Mouse (Mus musculus) limb, embryonic 12.5 days (tissue): ENCODE data around the gene Tmem39a. TPM values are rescaled to one million over a fixed set of nuclear protein-coding genes. Genes with fewer than 3 reads are reported as not detected.

Experiments used
- ATAC-seq: fragments of 200-750 bp; cut with Nextera tagmentation; 2 replicates; pipeline ENCODE4 v1.8.0; 2017; ENCODE audit warnings: low read depth, moderate TSS enrichment; ENCODE audit not compliant: insufficient number of reproducible peaks, insufficient read depth, low FRiP score, low TSS enrichment
- H3K27ac ChIP-seq: fragments of 300-500 bp; sonication (generic); 2 replicates; pipeline ENCODE4 v1.5.1; 2016; ENCODE audit warnings: mild to moderate bottlenecking, moderate library complexity
- H3K27me3 ChIP-seq: fragments of 300-500 bp; sonication (generic); 2 replicates; pipeline ENCODE4 v1.6.1; 2016; ENCODE audit warnings: mild to moderate bottlenecking, moderate library complexity
- H3K36me3 ChIP-seq: fragments of 300-500 bp; sonication (generic); 2 replicates; pipeline ENCODE4 v1.6.1; 2016; ENCODE audit warnings: mild to moderate bottlenecking, moderate library complexity
- H3K4me1 ChIP-seq: fragments of 300-500 bp; sonication (generic); replicated peaks from 2 replicates; pipeline ENCODE4 v1.6.1; 2016
- H3K4me2 ChIP-seq: fragments of 300-500 bp; sonication (generic); 2 replicates; pipeline ENCODE4 v1.6.1; 2016; ENCODE audit warnings: mild to moderate bottlenecking, moderate library complexity
- H3K4me3 ChIP-seq: fragments of 300-500 bp; sonication (generic); replicated peaks from 2 replicates; pipeline ENCODE4 v1.5.1; 2016; ENCODE audit warnings: mild to moderate bottlenecking
- H3K9ac ChIP-seq: fragments of 300-500 bp; sonication (generic); replicated peaks from 2 replicates; pipeline ENCODE4 v1.6.1; 2016; ENCODE audit warnings: mild to moderate bottlenecking, moderate library complexity
- H3K9me3 ChIP-seq: fragments of 300-500 bp; sonication (generic); 2 replicates; pipeline ENCODE4 v1.6.1; 2016; ENCODE audit warnings: mild to moderate bottlenecking, moderate library complexity
- WGBS: fragments of 180-500 bp; shearing (Covaris S2); methylation state at CpG from one replicate; pipeline ENCODE4 v1.1.7; 2016; 5-methylcytosine and 5-hydroxymethylcytosine counted together
- polyA plus RNA-seq: library from polyadenylated mRNA; unstranded; fragments of >200 nt; fragmentation: Nextera tagmentation; extraction: Ambion mirVana; gene quantifications from 2 replicates; pipeline ENCODE4 v1.2.1, GENCODE M21; 2016

Tmem39a gene
- polyA plus RNA-seq, 1 experiment from 2014 or later: 105 TPM

DNA sequence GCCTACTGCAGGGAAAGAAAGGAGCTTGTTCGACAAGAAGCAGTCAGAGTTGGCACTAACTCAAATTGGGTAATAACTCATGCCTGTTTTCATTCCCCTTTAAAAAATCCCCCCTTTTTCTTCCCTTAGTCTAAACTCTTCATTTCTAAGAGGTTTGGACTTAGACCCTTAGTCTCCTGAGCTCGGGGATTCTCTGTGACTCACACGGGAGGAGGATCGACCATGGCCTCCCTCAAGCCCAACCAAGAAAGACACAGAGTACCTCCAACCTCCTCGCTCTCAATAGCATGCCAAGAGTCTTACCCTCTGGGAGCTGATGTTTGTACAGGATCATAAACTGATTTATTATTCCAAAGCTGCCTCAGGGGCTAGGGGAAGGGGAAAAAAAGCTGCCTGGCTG, 54.1 kb downstream of the Tmem39a start:
- Histone ChIP-seq H3K27me3 (no peaks in the 10 kb centered on the region), H3K9ac (no peak overlapping the region), H3K4me2 (no peak overlapping the region), H3K36me3 (peaks cover 27% of the 10 kb centered on the region), H3K9me3 (peaks cover 5% of the 10 kb centered on the region; the same call in 1 of the 2 replicates), H3K27ac (no peak overlapping the region), H3K4me1 (no peaks in the 10 kb centered on the region), H3K4me3 (no peak overlapping the region)
- WGBS: 65% methylated on average over 5 of the region's 5 CpGs
- no peak for ATAC-seq

GRCm38 (mm10) chr16:38613646-38614045, 55.1 kb downstream of the Tmem39a start:
- Histone ChIP-seq H3K4me1 (no peaks in the 10 kb centered on the region), H3K4me2 (no peak overlapping the region), H3K36me3 (peaks cover 26% of the 10 kb centered on the region), H3K27me3 (no peaks in the 10 kb centered on the region), H3K9me3 (peaks cover 5% of the 10 kb centered on the region; the same call in 1 of the 2 replicates), H3K9ac (no peak overlapping the region), H3K27ac (no peak overlapping the region), H3K4me3 (no peak overlapping the region)
- WGBS: 90% methylated on average over 6 of the region's 6 CpGs
- no peak for ATAC-seq

- no peak overlapping the region for H3K4me3 ChIP-seq
- H3K9me3 ChIP-seq: no peaks in the 10 kb centered on the region
- H3K9ac ChIP-seq: no peak overlapping the region
- no peak overlapping the region for H3K27ac ChIP-seq
- no peaks in the 10 kb centered on the region for H3K27me3 ChIP-seq
- 0 out of 2 replicates have a peak, but pooled peaks cover 5% of the 10 kb centered on the region for H3K36me3 ChIP-seq
- H3K4me1 ChIP-seq: no peaks in the 10 kb centered on the region
- 95% methylated on average over 13 of the region's 13 CpGs for WGBS
- no peak overlapping the region for H3K4me2 ChIP-seq
- no peak for ATAC-seq
Observed at GRCm38 (mm10) chr16:38617977-38618376, 59.5 kb downstream of the Tmem39a start.

GRCm38 (mm10) chr16:38619054-38619453, 60.6 kb downstream of the Tmem39a start:
- H3K36me3 ChIP-seq: 0 out of 2 replicates have a peak, but pooled peaks cover 8% of the 10 kb centered on the region
- H3K9me3 ChIP-seq: no peaks in the 10 kb centered on the region
- no peaks in the 10 kb centered on the region for H3K27me3 ChIP-seq
- no peak overlapping the region for H3K9ac ChIP-seq
- no peak overlapping the region for H3K4me2 ChIP-seq
- H3K4me1 ChIP-seq: no peaks in the 10 kb centered on the region
- WGBS: 24% methylated on average over 6 of the region's 6 CpGs
- H3K27ac ChIP-seq: no peak overlapping the region
- no peak overlapping the region for H3K4me3 ChIP-seq
- ATAC-seq: no peak

- no peak for ATAC-seq
- WGBS: 90% methylated on average over 16 of the region's 16 CpGs
- Histone ChIP-seq H3K4me3 (no peak overlapping the region), H3K9me3 (no peaks in the 10 kb centered on the region), H3K36me3 (0 out of 2 replicates have a peak, but pooled peaks cover 14% of the 10 kb centered on the region), H3K4me1 (no peaks in the 10 kb centered on the region), H3K9ac (no peak overlapping the region), H3K27ac (no peak overlapping the region), H3K27me3 (no peaks in the 10 kb centered on the region), H3K4me2 (no peak overlapping the region)
Observed at GRCm38 (mm10) chr16:38620696-38621450, 62.4 kb downstream of the Tmem39a start.

DNA sequence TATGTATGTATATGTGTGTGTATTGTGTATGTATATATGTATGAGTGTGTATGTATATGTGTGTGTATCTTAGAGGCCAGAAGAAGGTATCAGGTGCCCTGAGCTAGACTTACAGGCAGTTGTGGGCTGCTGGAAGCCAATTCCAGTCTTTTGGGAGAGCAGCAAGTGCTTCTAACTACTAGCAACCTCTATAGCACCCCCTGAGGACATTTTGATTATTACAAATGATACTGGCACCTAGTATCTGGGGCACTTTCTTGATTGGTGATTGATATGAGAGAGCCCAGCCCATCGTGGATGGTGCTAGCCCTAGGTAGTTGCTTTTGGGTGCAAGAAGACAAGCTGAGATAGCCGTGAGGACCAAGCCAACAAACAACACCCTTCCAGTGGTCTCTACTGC, 63.8 kb downstream of the Tmem39a start:
- Histone ChIP-seq H3K27me3 (no peaks in the 10 kb centered on the region), H3K27ac (no peak overlapping the region), H3K4me2 (no peak overlapping the region), H3K9ac (no peak overlapping the region), H3K4me1 (no peaks in the 10 kb centered on the region), H3K36me3 (0 out of 2 replicates have a peak, but pooled peaks cover 14% of the 10 kb centered on the region), H3K9me3 (no peaks in the 10 kb centered on the region), H3K4me3 (no peak overlapping the region)
- ATAC-seq: no peak
- 79% methylated on average over 2 of the region's 2 CpGs for WGBS

DNA sequence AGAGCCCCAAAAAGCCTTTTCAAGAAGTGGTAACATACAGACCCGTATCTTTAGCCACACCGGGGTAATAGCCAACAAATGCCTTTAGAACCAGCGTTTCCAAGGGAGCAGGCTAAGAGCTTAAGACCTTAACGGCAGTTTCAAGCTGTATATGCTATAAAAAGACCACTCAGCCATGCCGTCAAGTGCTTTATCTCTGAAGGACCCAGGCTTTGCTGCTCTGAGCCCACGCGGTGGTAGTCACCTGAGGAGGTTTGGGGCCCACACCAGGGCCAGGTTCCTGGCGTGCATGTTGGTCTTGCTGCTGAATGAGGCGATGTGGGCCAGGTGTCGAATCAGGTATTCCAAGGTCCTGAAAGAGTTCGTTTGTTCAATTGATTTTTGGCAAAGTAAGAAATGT, 65.8 kb downstream of the Tmem39a start:
- Histone ChIP-seq H3K27ac (no peak overlapping the region), H3K4me2 (no peak overlapping the region), H3K36me3 (0 out of 2 replicates have a peak, but pooled peaks cover 14% of the 10 kb centered on the region), H3K4me1 (no peaks in the 10 kb centered on the region), H3K27me3 (no peaks in the 10 kb centered on the region), H3K9me3 (no peaks in the 10 kb centered on the region), H3K9ac (no peak overlapping the region), H3K4me3 (no peak overlapping the region)
- ATAC-seq: no peak
- 75% methylated on average over 11 of the region's 11 CpGs for WGBS

GRCm38 (mm10) chr16:38625411-38625810, 66.9 kb downstream of the Tmem39a start:
- Histone ChIP-seq H3K9ac (no peak overlapping the region), H3K4me1 (no peaks in the 10 kb centered on the region), H3K27me3 (no peaks in the 10 kb centered on the region), H3K4me2 (no peak overlapping the region), H3K4me3 (no peak overlapping the region), H3K9me3 (no peaks in the 10 kb centered on the region), H3K27ac (no peak overlapping the region), H3K36me3 (0 out of 2 replicates have a peak, but pooled peaks cover 11% of the 10 kb centered on the region)
- no peak for ATAC-seq
- 89% methylated on average over 7 of the region's 7 CpGs for WGBS

DNA sequence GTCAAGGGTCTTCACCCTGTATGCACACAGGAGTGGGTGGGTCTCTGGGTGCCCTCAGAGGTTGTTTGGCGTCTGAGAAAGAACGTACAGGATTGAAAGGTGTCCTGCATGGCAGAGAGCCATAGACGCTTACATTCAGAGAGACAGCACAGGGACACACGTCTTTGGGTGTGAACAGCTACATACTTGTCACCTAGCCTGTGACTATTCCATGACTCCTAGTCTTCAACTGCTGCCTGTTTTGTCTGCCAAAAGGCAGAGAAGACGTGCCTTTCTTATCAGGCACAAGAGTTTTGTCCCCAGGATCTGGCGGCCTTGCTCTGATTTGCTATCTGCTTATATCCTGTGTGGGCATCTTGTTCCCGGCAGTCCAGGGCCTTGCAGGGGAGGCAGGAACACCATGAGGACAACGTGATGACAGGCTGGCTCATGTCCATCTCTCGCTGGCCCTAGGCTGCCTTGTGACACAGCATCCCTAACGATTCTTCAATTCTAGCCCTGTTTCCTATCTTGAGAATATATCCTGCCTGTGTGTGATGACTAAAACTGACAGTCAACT, 67.4 kb downstream of the Tmem39a start:
- no peak for ATAC-seq
- Histone ChIP-seq H3K9me3 (no peaks in the 10 kb centered on the region), H3K4me3 (no peak overlapping the region), H3K27me3 (no peaks in the 10 kb centered on the region), H3K27ac (no peak overlapping the region), H3K36me3 (0 out of 2 replicates have a peak, but pooled peaks cover 8% of the 10 kb centered on the region), H3K4me2 (no peak overlapping the region), H3K9ac (no peak overlapping the region), H3K4me1 (no peaks in the 10 kb centered on the region)
- WGBS: 80% methylated on average over 10 of the region's 10 CpGs

- Histone ChIP-seq H3K9ac (no peak overlapping the region), H3K27me3 (no peaks in the 10 kb centered on the region), H3K36me3 (no peaks in the 10 kb centered on the region), H3K27ac (no peak overlapping the region), H3K4me3 (no peak overlapping the region), H3K4me2 (no peak overlapping the region), H3K4me1 (no peaks in the 10 kb centered on the region), H3K9me3 (no peaks in the 10 kb centered on the region)
- ATAC-seq: no peak
- WGBS: 58% methylated on average over 6 of the region's 6 CpGs
Observed at GRCm38 (mm10) chr16:38632147-38632546, 73.6 kb downstream of the Tmem39a start.

DNA sequence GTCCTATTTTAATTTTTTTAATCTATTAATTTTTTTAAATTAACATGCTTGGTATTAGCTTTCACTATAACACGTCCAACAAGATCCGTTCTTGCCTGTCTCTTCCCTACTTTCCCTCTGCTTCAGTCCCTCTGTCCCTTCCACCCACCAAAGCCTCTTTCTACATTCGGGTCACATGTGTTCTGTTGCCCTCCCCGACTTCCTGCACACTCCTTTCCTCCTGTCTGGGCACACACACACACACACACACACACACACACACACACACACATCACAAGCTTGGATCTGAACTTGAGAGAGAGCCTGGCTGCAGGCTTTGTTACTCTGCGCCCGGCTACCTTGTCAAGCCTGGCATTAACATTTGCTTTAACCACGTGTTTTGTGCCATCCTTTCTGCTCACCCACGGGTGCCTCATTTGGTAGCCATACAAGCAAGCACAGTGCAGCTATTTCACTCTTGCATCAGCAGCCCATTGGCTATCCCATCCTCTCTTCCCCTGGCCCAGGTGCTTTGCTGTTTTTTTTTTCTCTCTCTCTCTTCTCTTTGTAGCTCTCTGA, 77.4 kb downstream of the Tmem39a start:
- 77% methylated on average over 8 of the region's 8 CpGs for WGBS
- H3K9me3 ChIP-seq: no peaks in the 10 kb centered on the region
- H3K36me3 ChIP-seq: no peaks in the 10 kb centered on the region
- H3K9ac ChIP-seq: no peak overlapping the region
- no peak overlapping the region for H3K4me2 ChIP-seq
- no peaks in the 10 kb centered on the region for H3K4me1 ChIP-seq
- H3K27me3 ChIP-seq: no peaks in the 10 kb centered on the region
- H3K27ac ChIP-seq: no peak overlapping the region
- H3K4me3 ChIP-seq: no peak overlapping the region
- no peak for ATAC-seq
